Mouse (Mus musculus): Measurements from ENCODE around the gene Wfikkn2. TPM values are rescaled to one million over a fixed set of nuclear protein-coding genes. Genes with fewer than 3 reads are reported as not detected.

The Wfikkn2 gene
- total and polyA plus RNA-seq, 3 experiments: 0.04 to 0.11 (median 0.08) TPM

DNA sequence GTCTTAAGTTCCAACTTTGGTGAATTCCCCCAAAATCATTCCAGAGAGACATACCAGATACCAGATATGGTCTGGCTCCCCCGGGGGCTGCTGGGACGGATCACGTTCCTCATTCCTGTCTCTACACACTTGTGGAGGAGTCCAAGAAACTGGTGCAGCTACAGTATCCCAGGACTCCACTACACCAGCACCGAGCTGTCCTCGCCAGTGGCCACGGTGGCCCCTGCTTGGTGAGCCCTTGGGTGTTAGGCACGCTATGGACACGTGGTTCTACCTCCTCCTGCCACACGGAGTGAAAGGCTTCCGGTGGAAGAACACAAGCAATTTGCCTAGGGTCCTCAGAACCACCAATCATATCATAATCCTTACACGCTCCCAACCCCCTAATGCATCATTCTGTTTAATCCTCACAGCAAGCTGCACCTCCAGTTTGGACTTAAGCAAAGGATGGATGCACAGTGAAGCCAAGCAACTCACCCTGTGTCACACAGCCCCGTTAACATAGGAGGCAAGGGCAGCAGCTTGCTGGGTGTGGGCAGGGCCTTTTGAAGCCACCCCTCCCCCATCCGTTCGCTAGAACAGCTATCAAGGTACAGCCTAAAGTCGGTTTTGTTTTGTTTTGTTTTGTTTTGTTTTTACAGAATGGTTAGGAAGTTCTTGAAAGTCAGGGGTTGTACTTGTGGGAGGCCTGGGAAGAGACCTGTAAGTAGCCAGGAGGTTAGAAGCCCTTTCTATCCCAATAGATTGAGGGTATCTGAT, 2.2 kb downstream of the Wfikkn2 start (continued):
- no peak for TF ChIP-seq MAX (IDR thresholded peaks at IDR 0.05; ENCODE audit: low read length)

DNA sequence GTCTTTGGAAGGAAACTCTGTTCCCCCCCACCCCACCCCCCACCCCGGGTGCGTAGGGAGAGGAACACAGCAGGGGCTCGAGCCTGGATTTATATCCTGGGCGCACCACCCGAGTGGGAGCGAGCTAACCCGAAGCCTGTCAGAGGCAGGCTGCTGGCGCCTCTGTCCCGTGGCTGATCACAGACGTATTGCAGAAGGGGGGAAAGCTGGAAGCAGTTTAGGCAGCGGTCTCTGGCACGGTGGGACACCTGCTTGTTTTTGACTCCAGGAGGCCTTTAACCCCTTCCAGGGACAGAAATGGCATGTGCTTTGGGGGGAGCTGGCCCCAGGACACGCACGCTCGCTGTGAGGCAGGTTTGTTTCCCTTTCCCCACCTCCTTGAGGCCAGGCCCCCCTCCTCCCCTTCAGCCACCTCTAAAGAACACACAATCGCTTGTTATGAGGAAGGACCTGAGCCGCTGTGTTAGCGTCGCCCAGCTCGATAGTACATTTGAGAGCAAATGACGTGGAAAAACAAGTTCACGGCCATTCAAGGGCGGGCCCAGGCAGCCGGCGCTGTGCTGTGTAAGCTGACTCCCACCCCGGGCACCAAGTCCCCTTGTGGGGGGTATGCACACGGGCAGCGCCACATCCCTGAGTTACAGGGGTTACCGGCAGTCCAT, 2.9 kb downstream of the Wfikkn2 start:
- H3K27ac ChIP-seq (ENCODE audit: insufficient read depth, low read depth): no peak overlapping the region
- no peak for DNase-seq (ENCODE audit: extremely low read depth)
- TF ChIP-seq JUND (conservative IDR thresholded peaks at IDR 0.05; ENCODE audit: low read depth, low read length): no peak
- no peak for TF ChIP-seq JUN (IDR thresholded peaks at IDR 0.05; ENCODE audit: insufficient read depth, low read depth, low read length)
- TF ChIP-seq CHD1 (IDR thresholded peaks at IDR 0.05; ENCODE audit: low read depth, low read length): no peak
- TF ChIP-seq RCOR1 (conservative IDR thresholded peaks at IDR 0.05; ENCODE audit: low read depth, low read length): no peak
- TF ChIP-seq POLR2A (IDR thresholded peaks at IDR 0.05; ENCODE audit: low read depth, low read length): no peak
- no peak for TF ChIP-seq CHD2 (IDR thresholded peaks at IDR 0.05; ENCODE audit: low read length)
- no peak for TF ChIP-seq USF2 (conservative IDR thresholded peaks at IDR 0.05; ENCODE audit: low read depth, low read length)
- no peak for TF ChIP-seq CTCF (conservative IDR thresholded peaks at IDR 0.05 in 1 of 2, IDR thresholded peaks at IDR 0.05 in 1 of 2; ENCODE audit: low read depth in 2 of 2, low read length in 2 of 2)
- TF ChIP-seq KAT2A (IDR thresholded peaks at IDR 0.05; ENCODE audit: insufficient replicate concordance, low read length): no peak
- no peak for TF ChIP-seq IRF4 (IDR thresholded peaks at IDR 0.05; ENCODE audit: low read depth, low read length)
- no peak for TF ChIP-seq NELFE (IDR thresholded peaks at IDR 0.05; ENCODE audit: low read depth, low read length)
- no peak for TF ChIP-seq SMC3 (IDR thresholded peaks at IDR 0.05; ENCODE audit: low read depth, low read length)
- H3K27me3 ChIP-seq (replicated peaks): peaks cover 2% of the 10 kb centered on the region
- no peaks in the 10 kb centered on the region for H3K36me3 ChIP-seq (replicated peaks in 1 of 2; ENCODE audit: control insufficient read depth in 1 of 2, insufficient read depth in 1 of 2, low read length in 1 of 2)
- in situ Hi-C loops (cut with MboI; ENCODE audit: low pct_ligation_motif_present, low pct_unique_long_range_greater_than_20kb, low sequenced_read_pairs): no loop called here
- H3K4me3 ChIP-seq (replicated peaks in 1 of 3; ENCODE audit: low read depth in 2 of 3, low read length in 2 of 3, poor library complexity in 1 of 3): no peak overlapping the region
- dilution Hi-C loops (cut with MboI; ENCODE audit: extremely low pct_ligation_motif_present, extremely low pct_unique_long_range_greater_than_20kb, low sequenced_read_pairs): no loop called here
- H3K4me2 ChIP-seq (ENCODE audit: insufficient read depth, low read depth, poor library complexity, severe bottlenecking): no peak overlapping the region
- no peak overlapping the region for H3K9ac ChIP-seq (ENCODE audit: insufficient read depth, low read depth)
- no peaks in the 10 kb centered on the region for H3K9me3 ChIP-seq (replicated peaks; ENCODE audit: low read length)
- H3K4me1 ChIP-seq (ENCODE audit: control insufficient read depth in 1 of 2, insufficient read depth in 2 of 2): peaks cover 0 to 10% of the 10 kb centered on the region in 2 experiments; a peak in 3 of 4 replicates
- no peaks in the 10 kb centered on the region for H3K79me2 ChIP-seq (replicated peaks; ENCODE audit: control insufficient read depth, extremely low read depth, insufficient read depth, poor library complexity, severe bottlenecking)

DNA sequence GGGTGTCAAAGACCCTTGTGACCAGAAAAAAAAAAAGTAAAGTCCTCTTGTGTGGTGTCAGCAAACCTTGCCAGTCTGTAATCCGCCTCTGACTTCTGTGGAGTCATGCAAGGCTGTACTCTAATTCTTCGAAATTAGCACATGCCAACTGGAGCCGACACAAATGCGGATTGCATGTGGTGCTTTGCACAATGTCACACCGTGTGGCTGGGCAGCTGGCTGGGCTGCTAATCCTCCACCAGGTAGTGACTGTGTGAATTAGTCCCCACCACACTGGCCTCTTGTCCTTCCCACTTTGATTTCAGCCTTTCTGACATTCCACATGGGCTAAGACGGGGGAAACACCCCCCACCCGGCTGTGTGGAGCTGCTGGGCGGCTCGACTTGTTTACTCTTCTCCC, 6.1 kb downstream of the Wfikkn2 start:
- Histone ChIP-seq H3K9ac (ENCODE audit: insufficient read depth, low read depth) (no peak overlapping the region), H3K4me1 (ENCODE audit: control insufficient read depth in 1 of 2, insufficient read depth in 2 of 2) (peaks cover 9 to 10% of the 10 kb centered on the region in 2 experiments), H3K4me2 (ENCODE audit: insufficient read depth, low read depth, poor library complexity, severe bottlenecking) (no peak overlapping the region), H3K36me3 (replicated peaks in 1 of 2; ENCODE audit: control insufficient read depth in 1 of 2, insufficient read depth in 1 of 2, low read length in 1 of 2) (no peaks in the 10 kb centered on the region), H3K79me2 (replicated peaks; ENCODE audit: control insufficient read depth, extremely low read depth, insufficient read depth, poor library complexity, severe bottlenecking) (no peaks in the 10 kb centered on the region), H3K9me3 (replicated peaks; ENCODE audit: low read length) (no peaks in the 10 kb centered on the region), H3K27me3 (replicated peaks) (no peaks in the 10 kb centered on the region), H3K4me3 (replicated peaks in 1 of 3; ENCODE audit: low read depth in 2 of 3, low read length in 2 of 3, poor library complexity in 1 of 3) (no peak overlapping the region), H3K27ac (ENCODE audit: insufficient read depth, low read depth) (no peak overlapping the region)
- no peak for DNase-seq (ENCODE audit: extremely low read depth)
- TF ChIP-seq ZKSCAN1 (IDR thresholded peaks at IDR 0.05; ENCODE audit: borderline replicate concordance, low read depth, low read length): no peak
- TF ChIP-seq E2F4 (IDR thresholded peaks at IDR 0.05; ENCODE audit: insufficient replicate concordance, low read depth, low read length): no peak
- TF ChIP-seq MAZ (IDR thresholded peaks at IDR 0.05; ENCODE audit: low read depth, low read length): no peak
- no peak for TF ChIP-seq ELF1 (IDR thresholded peaks at IDR 0.05; ENCODE audit: low read depth, low read length)
- TF ChIP-seq ZMIZ1 (IDR thresholded peaks at IDR 0.05; ENCODE audit: low read depth, low read length): no peak
- TF ChIP-seq EP300 (IDR thresholded peaks at IDR 0.05; ENCODE audit: low read length): no peak
- TF ChIP-seq IRF4 (IDR thresholded peaks at IDR 0.05; ENCODE audit: low read depth, low read length): no peak
- TF ChIP-seq BHLHE40 (IDR thresholded peaks at IDR 0.05; ENCODE audit: low read depth, low read length): no peak
- no peak for TF ChIP-seq HCFC1 (IDR thresholded peaks at IDR 0.05; ENCODE audit: low read depth, low read length)
- no peak for TF ChIP-seq MYC (IDR thresholded peaks at IDR 0.05; ENCODE audit: low read depth, low read length)
- TF ChIP-seq JUND (conservative IDR thresholded peaks at IDR 0.05; ENCODE audit: low read depth, low read length): no peak
- TF ChIP-seq CTCF (conservative IDR thresholded peaks at IDR 0.05 in 1 of 2, IDR thresholded peaks at IDR 0.05 in 1 of 2; ENCODE audit: low read depth in 2 of 2, low read length in 2 of 2): no peak
- TF ChIP-seq MAX (IDR thresholded peaks at IDR 0.05; ENCODE audit: low read length): no peak
- no peak for TF ChIP-seq JUN (IDR thresholded peaks at IDR 0.05; ENCODE audit: insufficient read depth, low read depth, low read length)
- TF ChIP-seq USF2 (conservative IDR thresholded peaks at IDR 0.05; ENCODE audit: low read depth, low read length): no peak
- no peak for TF ChIP-seq SIN3A (IDR thresholded peaks at IDR 0.05; ENCODE audit: low read length)
- TF ChIP-seq CHD1 (IDR thresholded peaks at IDR 0.05; ENCODE audit: low read depth, low read length): no peak
- no peak for TF ChIP-seq SMC3 (IDR thresholded peaks at IDR 0.05; ENCODE audit: low read depth, low read length)
- dilution Hi-C loops (cut with MboI; ENCODE audit: extremely low pct_ligation_motif_present, extremely low pct_unique_long_range_greater_than_20kb, low sequenced_read_pairs): no loop called here
- in situ Hi-C loops (cut with MboI; ENCODE audit: low pct_ligation_motif_present, low pct_unique_long_range_greater_than_20kb, low sequenced_read_pairs): loop anchor here (5.0 kb wide), 1 partner anchor 33 kb away; no protein-coding TSS in a partner anchor

Data from CH12.LX (cell line).